Mouse (Mus musculus): ENCODE measurements around the gene Atp8b3. TPM values are rescaled to one million over a fixed set of nuclear protein-coding genes. Genes with fewer than 3 reads are reported as not detected.

Gene Atp8b3
- polyA plus RNA-seq, 1 experiment = 0.31 TPM

DNA sequence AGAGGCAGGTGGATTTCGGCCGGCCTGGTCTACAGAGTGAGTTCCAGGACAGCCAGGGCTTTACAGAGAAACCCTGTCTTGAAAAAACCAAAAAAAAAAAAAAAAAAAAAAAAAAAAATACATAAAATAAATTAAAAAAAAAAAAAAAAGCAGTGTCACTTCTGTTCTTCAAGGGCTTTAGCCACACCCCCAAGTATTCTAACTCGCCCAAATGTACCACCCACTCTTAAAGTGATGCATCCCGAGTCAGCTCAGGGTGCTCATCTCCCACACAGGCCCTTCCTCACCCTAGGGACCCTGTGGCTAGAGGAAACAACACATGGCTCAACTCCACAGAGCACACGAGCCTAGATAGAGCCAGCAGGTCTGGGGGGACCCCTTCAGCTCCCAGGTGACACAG lies 44.1 kb upstream of the Atp8b3 start:
- TF ChIP-seq CTCF (IDR thresholded peaks at IDR 0.05; ENCODE audit: borderline replicate concordance, control insufficient read depth, extremely low read depth, insufficient read depth, low read length, poor library complexity) (no peak), POLR2A (IDR thresholded peaks at IDR 0.05; ENCODE audit: control insufficient read depth, extremely low read depth, insufficient read depth, low read length, poor library complexity) (no peak)
- Histone ChIP-seq H3K27ac (ENCODE audit: control insufficient read depth, insufficient read depth, low read length) (no peak overlapping the region), H3K36me3 (ENCODE audit: control insufficient read depth, insufficient read depth, low read length) (no peaks in the 10 kb centered on the region), H3K27me3 (ENCODE audit: control insufficient read depth, insufficient read depth, low read length) (no peaks in the 10 kb centered on the region), H3K4me3 (ENCODE audit: control insufficient read depth, insufficient read depth, low read length) (no peak overlapping the region), H3K4me1 (replicated peaks; ENCODE audit: control insufficient read depth, insufficient read depth, low read length) (peaks cover 32% of the 10 kb centered on the region)
- DNase-seq = no peak
- WGBS = 87% methylated on average over 5 of the region's 5 CpGs

GRCm38 (mm10) chr10:80578911-80579310 lies 40.0 kb upstream of the Atp8b3 start:
- DNase-seq = peak; percentile 72
- Histone ChIP-seq H3K36me3 (ENCODE audit: control insufficient read depth, insufficient read depth, low read length) (no peaks in the 10 kb centered on the region), H3K27me3 (ENCODE audit: control insufficient read depth, insufficient read depth, low read length) (no peaks in the 10 kb centered on the region), H3K4me3 (ENCODE audit: control insufficient read depth, insufficient read depth, low read length) (no peak overlapping the region), H3K4me1 (replicated peaks; ENCODE audit: control insufficient read depth, insufficient read depth, low read length) (peaks cover 32% of the 10 kb centered on the region), H3K27ac (ENCODE audit: control insufficient read depth, insufficient read depth, low read length) (peak overlapping the region; percentile 58)
- 11% methylated on average over 8 of the region's 8 CpGs for WGBS
- TF ChIP-seq POLR2A (IDR thresholded peaks at IDR 0.05; ENCODE audit: control insufficient read depth, extremely low read depth, insufficient read depth, low read length, poor library complexity) (no peak), CTCF (IDR thresholded peaks at IDR 0.05; ENCODE audit: borderline replicate concordance, control insufficient read depth, extremely low read depth, insufficient read depth, low read length, poor library complexity) (peak; percentile 64; the same call in 1 of the 2 replicates)

DNA sequence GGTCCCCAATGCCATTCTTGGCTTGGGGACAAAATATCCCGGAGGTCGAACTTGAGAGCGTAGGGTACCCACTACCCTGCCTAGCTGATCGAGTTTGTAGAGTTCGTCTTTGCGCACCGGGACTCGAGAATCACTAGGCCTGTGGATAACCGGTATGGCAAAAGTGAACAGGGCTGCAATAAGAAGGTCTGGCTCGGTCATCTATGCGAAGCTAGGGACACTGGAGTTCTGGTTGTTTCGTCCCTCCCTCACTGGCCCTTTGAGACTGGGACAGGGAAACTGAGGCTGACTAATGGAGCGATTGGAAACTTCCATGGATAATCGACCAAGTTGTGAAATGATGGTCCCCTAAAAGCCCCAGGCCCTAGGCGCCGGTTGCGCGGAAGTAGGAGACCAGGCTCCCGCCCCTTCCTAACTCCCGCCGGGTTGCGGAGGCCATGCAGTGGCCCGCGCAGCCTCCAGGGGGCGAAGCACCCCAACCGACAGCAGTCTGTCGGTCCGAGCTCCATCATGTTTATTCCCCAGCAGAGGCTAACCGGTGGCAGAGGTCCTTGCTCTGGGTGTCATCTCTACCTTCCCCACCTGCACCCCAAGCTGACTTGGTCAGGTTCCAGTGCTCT lies 39.3 kb upstream of the Atp8b3 start:
- no peaks in the 10 kb centered on the region for H3K36me3 ChIP-seq (ENCODE audit: control insufficient read depth, insufficient read depth, low read length)
- peak; percentile 88 for DNase-seq
- H3K27ac ChIP-seq (ENCODE audit: control insufficient read depth, insufficient read depth, low read length) = peak overlapping the region; percentile 70
- under 1% methylated on average over 29 of the region's 29 CpGs for WGBS
- TF ChIP-seq POLR2A (IDR thresholded peaks at IDR 0.05; ENCODE audit: control insufficient read depth, extremely low read depth, insufficient read depth, low read length, poor library complexity) = peak; percentile 49; the same call in 1 of the 2 replicates
- TF ChIP-seq CTCF (IDR thresholded peaks at IDR 0.05; ENCODE audit: borderline replicate concordance, control insufficient read depth, extremely low read depth, insufficient read depth, low read length, poor library complexity) = peak; percentile 98
- H3K4me1 ChIP-seq (replicated peaks; ENCODE audit: control insufficient read depth, insufficient read depth, low read length) = peaks cover 32% of the 10 kb centered on the region
- peak overlapping the region; percentile 75 for H3K4me3 ChIP-seq (ENCODE audit: control insufficient read depth, insufficient read depth, low read length)
- H3K27me3 ChIP-seq (ENCODE audit: control insufficient read depth, insufficient read depth, low read length) = no peaks in the 10 kb centered on the region

DNA sequence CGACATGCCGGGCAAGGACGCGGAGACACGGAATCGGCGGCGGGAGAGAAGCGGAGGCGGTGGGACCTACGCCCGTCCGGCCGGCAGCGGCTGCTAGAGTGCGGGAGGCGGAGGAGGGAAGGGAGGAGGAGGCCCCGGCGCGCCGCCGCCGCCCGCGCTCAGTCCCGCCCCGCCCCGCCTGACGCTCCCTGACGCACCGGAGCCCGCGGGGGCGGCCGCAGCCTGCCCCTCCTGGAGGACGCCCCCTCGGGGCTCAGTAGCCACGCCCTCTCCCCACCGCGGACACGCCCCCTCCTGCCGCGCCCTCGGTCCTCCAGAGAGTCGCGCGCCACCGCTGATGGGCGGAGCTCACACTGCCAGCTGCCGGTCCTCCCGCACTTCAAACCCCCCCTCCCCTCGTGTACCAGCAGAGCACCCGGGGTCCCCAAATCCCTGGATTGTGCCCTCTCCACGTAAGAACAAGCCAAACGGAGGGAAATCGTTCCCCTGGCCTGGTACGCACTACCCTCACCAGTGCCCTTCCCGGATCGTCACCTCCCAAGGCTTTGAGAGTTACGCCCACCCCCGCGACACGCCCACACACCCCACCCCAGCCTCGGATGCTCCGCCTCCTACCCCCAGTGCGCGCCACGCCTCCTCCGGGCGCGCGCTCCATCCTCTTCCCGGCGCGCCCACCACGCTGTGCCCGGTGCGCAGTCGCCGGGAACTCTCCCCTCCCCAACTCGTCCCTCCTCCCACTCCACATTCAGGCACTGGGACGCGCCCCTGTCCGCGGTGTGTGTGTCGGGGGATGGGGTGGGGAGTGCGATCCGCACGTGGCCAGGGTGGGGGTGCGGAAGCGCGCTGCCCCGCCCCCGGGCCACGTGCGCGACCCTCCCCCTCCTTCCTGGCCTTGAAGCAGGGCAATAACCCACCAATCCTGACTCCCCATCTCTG lies 38.5 kb upstream of the Atp8b3 start, which contains the start of gene Klf16:
TSS of gene Klf16 (minus strand) at position 127 of the 936 bp plus-strand sequence.
- Histone ChIP-seq H3K36me3 (ENCODE audit: control insufficient read depth, insufficient read depth, low read length) (no peaks in the 10 kb centered on the region), H3K27me3 (ENCODE audit: control insufficient read depth, insufficient read depth, low read length) (no peaks in the 10 kb centered on the region), H3K4me1 (replicated peaks; ENCODE audit: control insufficient read depth, insufficient read depth, low read length) (peaks cover 34% of the 10 kb centered on the region), H3K4me3 (ENCODE audit: control insufficient read depth, insufficient read depth, low read length) (peak within 1 kb of the TSS; percentile 75), H3K27ac (ENCODE audit: control insufficient read depth, insufficient read depth, low read length) (peak within 1 kb of the TSS; percentile 70)
- TF ChIP-seq CTCF (IDR thresholded peaks at IDR 0.05; ENCODE audit: borderline replicate concordance, control insufficient read depth, extremely low read depth, insufficient read depth, low read length, poor library complexity) = 0 out of 2 replicates have a peak, but pooled peaks have one; percentile 10
- TF ChIP-seq POLR2A (IDR thresholded peaks at IDR 0.05; ENCODE audit: control insufficient read depth, extremely low read depth, insufficient read depth, low read length, poor library complexity) = peak; percentile 14; the same call in 1 of the 2 replicates
- under 1% methylated on average over 82 of the region's 97 CpGs for WGBS
- DNase-seq = peak; percentile 99

DNA sequence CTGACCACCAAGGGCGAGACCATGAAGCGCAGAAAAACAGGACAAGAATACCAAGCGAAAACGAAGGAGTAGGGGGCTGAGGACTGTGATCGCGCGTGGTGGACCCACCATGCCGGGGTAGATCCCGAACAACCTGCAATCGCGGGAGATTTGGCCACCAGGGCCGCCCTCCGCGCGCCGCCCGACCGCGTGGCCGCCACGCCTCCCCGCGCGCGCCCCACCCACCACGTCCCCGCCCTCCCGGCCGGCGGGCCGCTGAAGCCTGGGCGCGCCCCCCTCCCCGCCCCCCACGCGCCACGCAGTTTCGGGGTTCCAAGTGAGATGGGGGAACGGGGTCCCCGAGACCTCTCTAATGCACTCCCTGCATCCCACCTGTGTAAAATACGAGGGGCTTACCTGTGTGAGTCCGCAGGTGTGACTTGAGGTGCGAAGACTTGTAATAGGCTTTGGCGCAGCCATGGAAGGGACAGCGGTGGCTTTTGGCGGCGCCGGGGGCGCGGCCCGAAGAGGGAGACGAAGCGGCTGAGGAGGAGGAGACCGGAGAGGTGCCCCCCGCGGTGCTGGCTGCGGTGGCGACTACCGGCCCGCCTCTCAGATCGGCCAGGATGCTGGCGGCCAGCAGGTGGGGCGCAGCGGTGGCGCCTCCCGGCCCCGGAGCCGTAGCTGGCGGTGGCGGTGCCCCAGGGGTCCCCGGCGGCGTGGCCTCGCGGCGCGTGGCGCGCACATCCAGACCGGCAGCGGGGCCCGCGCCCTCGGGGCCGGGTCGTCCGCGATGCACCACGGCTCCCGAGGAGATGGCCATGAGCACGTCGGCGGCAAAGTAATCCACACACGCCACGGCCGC lies 37.6 kb upstream of the Atp8b3 start:
- Histone ChIP-seq H3K27ac (ENCODE audit: control insufficient read depth, insufficient read depth, low read length) (no peak overlapping the region), H3K4me1 (replicated peaks; ENCODE audit: control insufficient read depth, insufficient read depth, low read length) (peaks cover 42% of the 10 kb centered on the region), H3K36me3 (ENCODE audit: control insufficient read depth, insufficient read depth, low read length) (no peaks in the 10 kb centered on the region), H3K27me3 (ENCODE audit: control insufficient read depth, insufficient read depth, low read length) (no peaks in the 10 kb centered on the region), H3K4me3 (ENCODE audit: control insufficient read depth, insufficient read depth, low read length) (peak overlapping the region; percentile 75)
- WGBS = under 1% methylated on average over 93 of the region's 96 CpGs
- TF ChIP-seq CTCF (IDR thresholded peaks at IDR 0.05; ENCODE audit: borderline replicate concordance, control insufficient read depth, extremely low read depth, insufficient read depth, low read length, poor library complexity) (no peak), POLR2A (IDR thresholded peaks at IDR 0.05; ENCODE audit: control insufficient read depth, extremely low read depth, insufficient read depth, low read length, poor library complexity) (0 out of 2 replicates have a peak, but pooled peaks have one; percentile 28)
- peak; percentile 55 for DNase-seq
